Mouse (Mus musculus): Measurements from ENCODE around the gene Coch. TPM values are rescaled to one million over a fixed set of nuclear protein-coding genes. Genes with fewer than 3 reads are reported as not detected.

The Coch gene
- polyA plus RNA-seq, 1 experiment from 2014 or later, result 1.4 TPM

Other genes with a start within 250 kb of the Coch start
- 32.8 and 33.7 TPM in 2 replicates for gene G2e3, start 245.3 kb upstream of the Coch start, polyA plus RNA-seq (2015; fragmentation: Nextera tagmentation; extraction: Ambion mirVana)
- gene Scfd1, start 215.8 kb upstream of the Coch start, polyA plus RNA-seq (2015; fragmentation: Nextera tagmentation; extraction: Ambion mirVana), result 83.0 and 85.4 TPM in 2 replicates
- gene Ap4s1, start 97.7 kb downstream of the Coch start, polyA plus RNA-seq (2015; fragmentation: Nextera tagmentation; extraction: Ambion mirVana), result 31.7 and 32.2 TPM in 2 replicates
- gene Strn3, start 98.6 kb downstream of the Coch start, polyA plus RNA-seq (2015; fragmentation: Nextera tagmentation; extraction: Ambion mirVana), result 45.5 and 45.7 TPM in 2 replicates
- gene Hectd1, start 236.2 kb downstream of the Coch start, polyA plus RNA-seq (2015; fragmentation: Nextera tagmentation; extraction: Ambion mirVana), result 36.4 and 40.8 TPM in 2 replicates

Data from kidney, embryonic 15.5 days (tissue).